In the genomic region with DNA sequence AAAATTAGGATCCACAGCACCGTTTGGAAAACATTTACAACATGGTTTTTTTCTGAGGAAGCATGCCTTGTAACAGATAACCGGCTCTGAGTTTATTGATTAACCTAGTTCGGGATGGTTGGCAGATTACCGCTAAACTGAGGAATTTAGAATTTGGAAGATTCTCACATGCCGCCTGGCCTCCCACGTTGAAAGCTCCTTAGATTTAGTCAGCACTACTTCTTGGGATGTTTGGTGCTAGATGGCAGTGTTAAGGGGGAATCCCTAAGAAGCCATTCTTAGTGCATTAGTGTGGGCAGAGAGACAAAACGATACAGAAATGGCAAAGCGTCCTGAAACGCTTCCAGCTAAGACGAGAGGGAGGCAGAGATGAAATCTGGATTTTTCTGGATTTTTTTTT, we compare ENCODE assay signal across 25 mouse cellular contexts. TPM values are rescaled to one million over a fixed set of nuclear protein-coding genes. Genes with fewer than 3 reads are reported as not detected.
DNase-seq lines count a peak whose midpoint lies in the region; ATAC-seq and TF ChIP-seq lines count a peak whose summit lies in the region.
"Had no signal": no experiment of that assay in that cellular context is flagged by ENCODE, and none has a peak within 500 bp of the region (broad histone marks: within the 10 kb centered on the region; RNA-seq: fewer than 3 reads in every experiment).

No protein-coding gene starts in this region.

- no peak overlapping the region for H3K27ac ChIP-seq in forebrain, postnatal 0 days (ENCODE audit: low read depth, low read length)
- no peak overlapping the region for H3K27ac ChIP-seq in forebrain, embryonic 13.5 days
- H3K27ac ChIP-seq in kidney, adult 2 months (ENCODE audit: insufficient read depth, low read depth, low read length), result peak overlapping the region; percentile 31; the same call in 1 of the 2 replicates
- H3K27ac ChIP-seq in limb, embryonic 10.5 days, result no peak overlapping the region
- H3K27ac ChIP-seq: embryonic facial prominence, embryonic 15.5 days; hindbrain, embryonic 10.5 days; intestine, embryonic 15.5 days; limb, embryonic 13.5 days; liver, embryonic 13.5 days; midbrain, embryonic 13.5 days had no signal

- TF ChIP-seq POLR2A in kidney, adult 2 months (IDR thresholded peaks at IDR 0.05; ENCODE audit: low read depth, low read length), result no peak

- no peak for ATAC-seq in forebrain, postnatal 0 days
- ATAC-seq in forebrain, embryonic 13.5 days, result no peak
- ATAC-seq: forebrain, embryonic 16.5 days; hindbrain, embryonic 16.5 days; intestine, embryonic 15.5 days; midbrain, embryonic 13.5 days had no signal

- DNase-seq in forebrain, postnatal 0 days, result peak; percentile 39
- DNase-seq in kidney, adult 2 months, result peak; percentile 92
- DNase-seq in kidney, postnatal 10 days, result no peak
- peak; percentile 47 to 48 for DNase-seq in right cerebral cortex, postnatal 10 days (ENCODE audit: low spot score in 2 of 2)
- DNase-seq in right cerebral cortex, postnatal 25 days, result no peak
- DNase-seq in limb, embryonic 10.5 days (ENCODE audit: low spot score), result no peak
- DNase-seq: adrenal gland, postnatal 10 days; cerebellum, adult 9-10 months; liver, embryonic 13.5 days; lung, embryonic 14.5 days; right cerebral cortex, postnatal 14 days; thymus, postnatal 14 days had no signal

- no peaks in the 10 kb centered on the region for H3K4me1 ChIP-seq in forebrain, postnatal 0 days (ENCODE audit: insufficient read depth)
- H3K4me1 ChIP-seq in forebrain, embryonic 13.5 days, result no peaks in the 10 kb centered on the region
- H3K4me1 ChIP-seq in kidney, adult 2 months (ENCODE audit: control insufficient read depth, insufficient read depth, low read length), result peaks cover 17% of the 10 kb centered on the region; the same call in 1 of the 2 replicates
- peaks cover 8% of the 10 kb centered on the region for H3K4me1 ChIP-seq in limb, embryonic 10.5 days
- H3K4me1 ChIP-seq: midbrain, embryonic 13.5 days had no signal

- H3K36me3 ChIP-seq in forebrain, postnatal 0 days (ENCODE audit: insufficient read depth), result no peaks in the 10 kb centered on the region
- H3K36me3 ChIP-seq in forebrain, embryonic 13.5 days (ENCODE audit: poor library complexity, severe bottlenecking), result no peaks in the 10 kb centered on the region
- H3K36me3 ChIP-seq in kidney, adult 2 months (ENCODE audit: control insufficient read depth, insufficient read depth, low read length), result no peaks in the 10 kb centered on the region
- no peaks in the 10 kb centered on the region for H3K36me3 ChIP-seq in limb, embryonic 10.5 days
- H3K36me3 ChIP-seq: embryonic facial prominence, embryonic 15.5 days; heart, embryonic 12.5 days; hindbrain, embryonic 10.5 days; intestine, embryonic 15.5 days; limb, embryonic 13.5 days; liver, embryonic 13.5 days; midbrain, embryonic 13.5 days had no signal

- WGBS in forebrain, postnatal 0 days, result 65% methylated on average over 10 of the region's 10 CpGs
- WGBS in forebrain, embryonic 13.5 days, result 77% methylated on average over 10 of the region's 10 CpGs
- WGBS in kidney, adult 2 months, result 41% methylated on average over 10 of the region's 10 CpGs
- 83% methylated on average over 10 of the region's 10 CpGs for WGBS in limb, embryonic 10.5 days

- H3K4me2 ChIP-seq in forebrain, postnatal 0 days (ENCODE audit: low read depth), result no peak overlapping the region
- no peak overlapping the region for H3K4me2 ChIP-seq in forebrain, embryonic 13.5 days
- H3K4me2 ChIP-seq: embryonic facial prominence, embryonic 15.5 days; intestine, embryonic 15.5 days; limb, embryonic 13.5 days; liver, embryonic 13.5 days had no signal

- H3K9ac ChIP-seq in forebrain, postnatal 0 days, result no peak overlapping the region
- no peak overlapping the region for H3K9ac ChIP-seq in forebrain, embryonic 13.5 days
- H3K9ac ChIP-seq: embryonic facial prominence, embryonic 15.5 days; heart, embryonic 12.5 days; intestine, embryonic 15.5 days; limb, embryonic 13.5 days; liver, embryonic 13.5 days; lung, embryonic 14.5 days; midbrain, embryonic 13.5 days had no signal

- no peak overlapping the region for H3K4me3 ChIP-seq in forebrain, postnatal 0 days (ENCODE audit: low read depth, low read length)
- H3K4me3 ChIP-seq in forebrain, embryonic 13.5 days, result no peak overlapping the region
- no peak overlapping the region for H3K4me3 ChIP-seq in kidney, adult 2 months (ENCODE audit: insufficient read depth, low read depth, low read length)
- H3K4me3 ChIP-seq in limb, embryonic 10.5 days, result no peak overlapping the region
- H3K4me3 ChIP-seq: embryonic facial prominence, embryonic 15.5 days; heart, embryonic 12.5 days; hindbrain, embryonic 10.5 days; intestine, embryonic 15.5 days; limb, embryonic 13.5 days; liver, embryonic 13.5 days; megakaryocyte, embryonic 14.5 days; midbrain, embryonic 13.5 days had no signal

- H3K27me3 ChIP-seq in forebrain, postnatal 0 days (ENCODE audit: insufficient read depth, low read length), result peaks cover 13% of the 10 kb centered on the region
- peaks cover 17% of the 10 kb centered on the region for H3K27me3 ChIP-seq in forebrain, embryonic 13.5 days
- H3K27me3 ChIP-seq in kidney, adult 2 months (replicated peaks; ENCODE audit: control insufficient read depth, insufficient read depth, low read length), result no peaks in the 10 kb centered on the region
- H3K27me3 ChIP-seq in limb, embryonic 10.5 days (ENCODE audit: low read depth, poor library complexity, severe bottlenecking), result peaks cover 34% of the 10 kb centered on the region

- H3K9me3 ChIP-seq in forebrain, postnatal 0 days (ENCODE audit: low read length), result no peaks in the 10 kb centered on the region
- no peaks in the 10 kb centered on the region for H3K9me3 ChIP-seq in forebrain, embryonic 13.5 days (replicated peaks)
- no peaks in the 10 kb centered on the region for H3K9me3 ChIP-seq in limb, embryonic 10.5 days (replicated peaks)
- H3K9me3 ChIP-seq: embryonic facial prominence, embryonic 15.5 days; heart, embryonic 12.5 days; hindbrain, embryonic 10.5 days; intestine, embryonic 15.5 days; limb, embryonic 13.5 days; liver, embryonic 13.5 days; megakaryocyte, embryonic 14.5 days; midbrain, embryonic 13.5 days had no signal

- TF ChIP-seq CTCF in forebrain, postnatal 0 days (IDR thresholded peaks at IDR 0.05; ENCODE audit: low read depth), result no peak
- TF ChIP-seq CTCF in kidney, adult 2 months (conservative IDR thresholded peaks at IDR 0.05; ENCODE audit: insufficient read depth, insufficient read length, low read depth, low read length), result no peak

RNA-seq across cellular contexts. Expression of gene Bmp6, which starts 8.1 kb away (rescaled TPM):
- total RNA-seq in forebrain, postnatal 0 days (2014; rRNA removed), result 8.5 and 16.3 TPM in 2 replicates
- 3.8 TPM in 2 replicates for polyA plus RNA-seq in forebrain, postnatal 0 days (2015; fragmentation: Nextera tagmentation; extraction: Ambion mirVana)
- 0.71 and 1.7 TPM in 2 replicates for polyA plus RNA-seq in forebrain, embryonic 13.5 days (2015; fragmentation: Nextera tagmentation; extraction: Ambion mirVana)
- 63.5 and 67.0 TPM in 2 replicates for polyA plus RNA-seq in kidney, adult 2 months (2012; rRNA removed)
- 0.23 and 0.30 TPM in 2 replicates for polyA plus RNA-seq in limb, embryonic 10.5 days (2016; fragmentation: Nextera tagmentation; extraction: Ambion mirVana)
- total RNA-seq: common myeloid progenitor, adult 5-6 weeks; monocyte, adult 5-6 weeks; neutrophil, adult 5-6 weeks had no signal

Comparison
In these comparisons a context has a peak if more than half of its experiments do, and no peak if none do; other contexts are left out.
1. DNase-seq: peak in forebrain, postnatal 0 days (single experiment), kidney, adult 2 months (single experiment) and right cerebral cortex, postnatal 10 days (2 of 2); none in kidney, postnatal 10 days (single experiment), right cerebral cortex, postnatal 25 days (single experiment) and limb, embryonic 10.5 days (single experiment).
2. RNA of gene Bmp6, which starts 8.1 kb away (polyA plus RNA-seq): 63.5 to 67.0 TPM in kidney, adult 2 months; 3.8 TPM in forebrain, postnatal 0 days, 0.71 to 1.7 TPM in forebrain, embryonic 13.5 days and 0.23 to 0.30 TPM in limb, embryonic 10.5 days; every median in the first group is over 10 times any median in the second.